Mouse (Mus musculus): ENCODE data around the gene Tars.

DNA sequence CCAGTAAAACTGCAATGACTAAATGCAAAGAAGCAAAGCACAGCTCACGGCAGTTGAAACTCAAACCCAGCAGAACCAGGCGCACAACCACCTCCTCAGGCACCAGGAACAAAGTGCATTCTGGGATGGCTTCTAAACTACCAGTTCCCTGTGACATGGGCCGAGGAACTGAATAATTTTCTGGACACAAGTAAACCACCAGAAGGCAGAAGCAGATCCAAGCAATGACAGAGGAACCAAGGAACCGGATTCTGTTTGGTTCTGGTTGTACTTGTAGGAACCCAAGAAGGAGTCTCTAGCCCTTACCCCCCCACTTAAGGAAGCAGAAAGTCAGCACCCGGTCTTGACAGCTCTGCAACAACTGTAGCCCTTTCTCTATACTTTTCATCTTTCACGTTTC, 3.0 kb downstream of the Tars start:
- no peak for TF ChIP-seq POLR2A (IDR thresholded peaks at IDR 0.05; ENCODE audit: borderline replicate concordance, insufficient read depth, low read length)
- no peak for TF ChIP-seq CTCF (IDR thresholded peaks at IDR 0.05; ENCODE audit: borderline replicate concordance, insufficient read depth, low read depth, low read length)

All from cerebellum, adult 2 months (tissue).